Mouse (Mus musculus) ES-CJ7 (cell line): ENCODE results near the gene 4933402D24Rik.

Experiments used
- DNase-seq: peaks from one replicate; pipeline ENCODE4 v3.0.0; 2011; ENCODE audit warnings: low read depth, low spot score

The 4933402D24Rik gene

GRCm38 (mm10) chr1:63769167-63769566, at the start of gene 4933402D24Rik:
Gene 4933402D24Rik (minus strand): TSS chr1:63769267.
- DNase-seq = no peak

DNA sequence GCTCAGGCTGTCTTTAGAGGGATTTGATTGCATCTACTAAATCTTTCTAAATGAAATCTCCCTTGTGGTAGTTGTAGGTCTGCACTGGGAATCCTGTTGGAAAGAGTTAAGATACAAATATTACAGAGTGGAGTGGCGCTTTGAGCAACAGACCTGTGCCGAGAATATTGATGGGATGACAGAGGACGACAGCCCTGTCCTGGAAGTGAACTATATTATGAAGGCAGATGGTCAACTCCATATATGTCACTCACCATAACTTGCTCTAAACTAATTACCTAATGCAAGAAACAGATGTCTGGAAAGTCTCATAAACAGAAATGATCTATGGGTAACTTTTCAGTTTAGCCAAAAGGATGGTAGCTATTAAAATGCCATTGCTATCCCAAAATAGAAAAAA, 39.5 kb upstream of the 4933402D24Rik start:
- no peak for DNase-seq

DNA sequence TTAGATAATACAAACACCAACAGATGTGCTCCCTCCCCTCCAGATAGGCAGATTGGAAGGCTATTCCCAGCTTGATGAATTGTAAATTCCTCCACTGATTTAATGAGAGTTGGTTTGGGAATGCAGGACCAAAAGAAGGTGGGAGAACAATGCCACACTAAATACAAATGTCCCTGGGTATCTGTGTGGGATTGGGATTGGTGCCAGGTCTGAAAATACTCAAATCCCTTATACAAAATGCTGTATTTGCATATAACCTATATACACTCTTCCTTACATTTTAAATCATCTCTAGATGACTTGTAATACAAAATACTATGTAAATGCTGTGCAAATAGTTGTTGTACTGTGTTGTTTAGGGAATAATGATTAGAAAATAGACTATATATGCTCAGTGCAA, 36.0 kb upstream of the 4933402D24Rik start:
- no peak for DNase-seq

- no peak for DNase-seq
These were observed 25.3 kb upstream of the 4933402D24Rik start for GRCm38 (mm10) chr1:63794326-63794725.

GRCm38 (mm10) chr1:63776902-63777630, 8.0 kb upstream of the 4933402D24Rik start:
- DNase-seq = no peak

GRCm38 (mm10) chr1:63776396-63776795, 7.3 kb upstream of the 4933402D24Rik start:
- DNase-seq = no peak

- DNase-seq = no peak
These were observed 1.2 kb upstream of the 4933402D24Rik start for GRCm38 (mm10) chr1:63770309-63770708.

DNA sequence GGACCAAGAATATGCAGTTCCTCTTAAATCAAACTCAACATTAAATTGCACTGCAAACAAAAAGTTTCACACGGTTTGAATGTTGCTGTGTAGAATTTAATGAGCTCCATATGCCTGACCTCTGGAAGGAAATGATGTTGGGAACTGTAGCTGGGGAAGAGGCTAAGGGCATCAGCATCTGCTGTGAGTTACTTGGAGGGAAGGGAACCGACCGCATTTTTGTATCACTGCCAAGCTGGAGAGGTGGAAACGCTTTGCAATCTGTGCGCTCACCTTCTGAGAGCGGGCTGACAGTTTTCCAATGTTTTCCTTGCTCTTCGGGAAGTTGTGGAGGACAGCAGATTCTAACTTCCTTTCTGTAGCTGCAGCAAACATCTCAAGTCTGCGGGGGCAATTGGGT, 955 bp downstream of the 4933402D24Rik start:
- no peak for DNase-seq

DNA sequence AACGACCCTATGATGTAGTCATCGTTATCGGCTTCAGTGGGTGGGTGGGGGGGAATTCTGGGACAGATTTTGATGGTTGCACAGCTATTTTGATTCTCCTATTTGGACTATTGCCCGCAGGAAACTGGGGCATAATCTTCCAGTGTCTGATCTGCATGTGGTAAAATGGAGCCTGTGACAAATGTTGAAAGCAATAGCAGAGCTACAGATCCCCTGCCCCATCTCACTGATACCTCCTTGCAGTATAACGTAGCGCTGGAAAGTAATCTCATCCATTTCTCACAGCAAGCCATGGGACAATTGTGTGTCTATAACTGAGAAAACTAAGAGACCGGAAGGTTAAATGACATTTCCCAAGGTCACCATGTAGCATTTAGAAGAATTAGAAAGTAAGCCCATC, 4.7 kb downstream of the 4933402D24Rik start:
- DNase-seq = no peak

DNA sequence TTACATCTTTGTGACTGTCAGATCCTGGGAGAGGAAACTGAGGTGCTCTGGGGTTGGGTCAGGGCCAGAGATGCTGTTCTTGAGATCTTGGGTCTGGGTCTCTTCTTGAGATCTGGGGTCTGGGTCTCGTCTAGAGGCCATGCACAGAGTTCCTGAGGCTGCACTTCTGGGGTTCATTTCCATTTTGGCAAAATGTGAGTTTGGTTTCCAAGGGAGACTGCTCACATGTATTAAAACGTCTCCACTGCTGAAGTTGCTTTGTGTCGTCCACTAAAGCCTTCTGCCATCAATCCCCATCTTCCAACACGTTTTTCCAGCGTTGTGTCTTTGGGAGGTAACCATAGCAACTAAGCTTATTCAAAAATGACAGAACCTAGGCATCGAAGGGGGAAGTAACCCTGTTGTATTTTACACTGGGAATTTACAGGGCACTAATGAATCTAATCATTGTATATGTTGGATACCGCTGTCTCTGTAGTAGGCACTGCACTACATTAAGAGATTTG, 5.1 kb downstream of the 4933402D24Rik start:
- no peak for DNase-seq

- DNase-seq = peak; percentile 11
These were observed 5.8 kb downstream of the 4933402D24Rik start for GRCm38 (mm10) chr1:63763212-63763694.

- DNase-seq = peak; percentile 24
These were observed 13.1 kb downstream of the 4933402D24Rik start for GRCm38 (mm10) chr1:63756005-63756404.

DNA sequence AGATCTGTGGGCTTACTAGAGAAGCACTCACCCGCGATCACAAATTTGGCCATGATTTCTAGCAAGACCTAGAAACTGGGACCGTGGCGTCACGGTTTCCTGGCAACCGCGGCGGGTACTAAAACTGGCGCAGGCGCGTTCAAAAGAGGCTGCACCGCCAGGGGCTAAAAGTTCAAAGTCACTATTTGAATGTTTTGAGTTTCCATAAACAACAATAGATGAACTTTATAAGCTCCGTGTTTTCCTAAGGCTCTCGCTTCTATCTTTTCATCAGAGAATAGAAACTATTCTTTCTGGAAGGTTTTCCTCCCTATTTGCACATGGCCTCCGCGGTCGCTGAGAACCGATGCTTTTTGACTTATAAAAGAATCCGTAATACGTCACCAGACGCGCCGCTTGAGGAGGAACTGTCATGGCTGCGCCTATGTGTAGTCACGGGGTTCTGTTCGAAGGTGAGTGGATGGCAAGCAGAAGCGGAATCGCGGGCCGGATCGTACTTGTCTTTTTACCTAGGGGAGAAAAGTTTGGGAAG, 38.8 kb downstream of the 4933402D24Rik start, which contains the start of the genes Mdh1b and Fastkd2:
Gene Mdh1b, minus strand, starts transcription at position 79 of the 532 bp plus-strand sequence.
Gene Fastkd2, plus strand, starts transcription at position 375 of the 532 bp plus-strand sequence.
- peak; percentile 95 for DNase-seq

- no peak for DNase-seq
These were observed 39.3 kb downstream of the 4933402D24Rik start for GRCm38 (mm10) chr1:63729796-63730195.

GRCm38 (mm10) chr1:63720161-63720560, 48.9 kb downstream of the 4933402D24Rik start:
- no peak for DNase-seq

GRCm38 (mm10) chr1:63708876-63709275, 60.2 kb downstream of the 4933402D24Rik start:
- DNase-seq = no peak

DNA sequence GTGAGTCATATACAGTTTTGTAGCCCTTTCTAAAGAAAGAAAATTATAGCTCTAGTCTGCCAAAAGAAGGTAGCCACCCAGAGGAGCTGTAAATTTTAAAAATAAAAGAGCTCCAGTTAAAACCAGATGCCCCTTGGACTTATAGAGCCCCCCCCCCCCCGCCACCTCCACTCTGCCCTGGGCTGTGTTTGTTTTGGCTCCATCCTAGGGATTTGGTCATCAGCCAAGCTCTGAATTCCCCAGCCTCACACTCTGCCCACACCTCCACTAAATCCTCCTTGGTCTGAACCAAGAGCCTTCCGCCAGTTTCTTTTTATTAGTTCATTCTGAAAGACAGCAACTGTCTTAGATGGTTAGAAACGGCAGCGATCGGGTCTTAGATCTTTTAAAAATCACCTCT, 63.3 kb downstream of the 4933402D24Rik start:
- DNase-seq = no peak
